Mouse (Mus musculus): ENCODE data around the gene Vmn1r36.
"Not testable (repeated sequence)": the region's sequence is repeated elsewhere in the genome, so short reads cannot be mapped to it uniquely, and the experiment has no call there.

GRCm38 (mm10) chr6:66719068-66719467 is at the start of gene Vmn1r36:
- not testable (repeated sequence) for TF ChIP-seq CTCF (IDR thresholded peaks at IDR 0.05; ENCODE audit: low read depth, low read length); POLR2A (IDR thresholded peaks at IDR 0.05; ENCODE audit: extremely low read depth, insufficient read depth, low read length)
